Mouse (Mus musculus) CH12.LX (cell line): ENCODE measurements around the gene Nanos2. TPM values are rescaled to one million over a fixed set of nuclear protein-coding genes. Genes with fewer than 3 reads are reported as not detected.

Experiments
- DNase-seq: peaks from one replicate; pipeline ENCODE4 v3.0.0-alpha.2; 2013; ENCODE audit errors: extremely low read depth
- H3K27ac ChIP-seq: 2 replicates; pipeline ENCODE4 v1.5.1; 2012; ENCODE audit warnings: low read depth, mild to moderate bottlenecking, control low read depth, moderate library complexity; ENCODE audit not compliant: insufficient read depth
- H3K27me3 ChIP-seq: replicated peaks from 2 replicates; pipeline ENCODE3; 2012; ENCODE audit warnings: inconsistent platforms
- H3K36me3 ChIP-seq, 2 experiments: replicated peaks in 1 of 2; 2 replicates each; pipeline versions ENCODE3 to v1.6.1; 2012; ENCODE audit warnings: inconsistent platforms in 1 of 2, low read length in 1 of 2, mild to moderate bottlenecking in 1 of 2, mixed read lengths in 1 of 2, moderate library complexity in 1 of 2; ENCODE audit not compliant: control insufficient read depth in 1 of 2, insufficient read depth in 1 of 2
- H3K4me1 ChIP-seq, 2 experiments: 2 replicates each; pipeline ENCODE4 v1.6.1; 2012; ENCODE audit warnings: inconsistent platforms in 1 of 2, moderate library complexity in 1 of 2; ENCODE audit not compliant: insufficient read depth in 2 of 2, control insufficient read depth in 1 of 2
- H3K4me2 ChIP-seq: 2 replicates; pipeline ENCODE4 v1.6.1; 2012; ENCODE audit warnings: low read depth, mild to moderate bottlenecking, control low read depth; ENCODE audit not compliant: poor library complexity, insufficient read depth, severe bottlenecking
- H3K4me3 ChIP-seq, 3 experiments: fragments of 150-350 bp in 1 of 3; sonication (generic) in 1 of 3; replicated peaks in 1 of 3; 2 replicates each; pipeline versions ENCODE3 to v1.5.1; 2011 to 2012; ENCODE audit warnings: low read depth in 2 of 3, low read length in 2 of 3, mild to moderate bottlenecking in 2 of 3, moderate library complexity in 2 of 3, control low read depth in 1 of 3, improper control_type of control experiment in 1 of 3, inconsistent platforms in 1 of 3, mixed read lengths in 1 of 3; ENCODE audit not compliant: poor library complexity in 1 of 3
- H3K79me2 ChIP-seq: replicated peaks from 2 replicates; pipeline ENCODE4 v1.6.1; 2012; ENCODE audit warnings: mild to moderate bottlenecking, moderate library complexity; ENCODE audit not compliant: control insufficient read depth, poor library complexity, insufficient read depth, severe bottlenecking; ENCODE audit errors: extremely low read depth
- H3K9ac ChIP-seq: 2 replicates; pipeline ENCODE4 v1.6.1; 2012; ENCODE audit warnings: low read depth, mild to moderate bottlenecking, control low read depth, moderate library complexity; ENCODE audit not compliant: insufficient read depth
- H3K9me3 ChIP-seq: replicated peaks from 2 replicates; pipeline ENCODE3; 2012; ENCODE audit warnings: low read length, inconsistent platforms, mixed read lengths
- BHLHE40 ChIP-seq: IDR thresholded peaks from 2 replicates; pipeline ENCODE4 v1.6.1; 2011; ENCODE audit warnings: mild to moderate bottlenecking, low read depth, low read length, improper control_type of control experiment
- CHD1 ChIP-seq: IDR thresholded peaks from 2 replicates; pipeline ENCODE4 v1.6.1; 2012; ENCODE audit warnings: low read depth, low read length, improper control_type of control experiment, inconsistent platforms
- CTCF ChIP-seq, 2 experiments: IDR thresholded peaks in 1 of 2; conservative IDR thresholded peaks in 1 of 2; 2 replicates each; pipeline ENCODE4 v1.5.1; 2011 to 2012; ENCODE audit warnings: low read depth in 2 of 2, low read length in 2 of 2, improper control_type of control experiment in 1 of 2, inconsistent platforms in 1 of 2, mild to moderate bottlenecking in 1 of 2, moderate library complexity in 1 of 2
- E2F4 ChIP-seq: IDR thresholded peaks from 2 replicates; pipeline ENCODE4 v1.6.1; 2011; ENCODE audit warnings: low read depth, low read length, improper control_type of control experiment; ENCODE audit not compliant: insufficient replicate concordance
- ELF1 ChIP-seq: IDR thresholded peaks from 2 replicates; pipeline ENCODE4 v1.6.1; 2014; ENCODE audit warnings: low read depth, mild to moderate bottlenecking, inconsistent platforms, low read length, improper control_type of control experiment
- EP300 ChIP-seq: IDR thresholded peaks from 2 replicates; pipeline ENCODE4 v1.6.1; 2011; ENCODE audit warnings: low read length, improper control_type of control experiment
- GABPA ChIP-seq: IDR thresholded peaks from 2 replicates; pipeline ENCODE4 v1.6.1; 2012; ENCODE audit warnings: low read depth, low read length, improper control_type of control experiment, inconsistent platforms; ENCODE audit not compliant: insufficient replicate concordance
- HCFC1 ChIP-seq: IDR thresholded peaks from 2 replicates; pipeline ENCODE4 v1.6.1; 2012; ENCODE audit warnings: low read depth, mild to moderate bottlenecking, inconsistent platforms, low read length, improper control_type of control experiment
- JUN ChIP-seq: IDR thresholded peaks from 2 replicates; pipeline ENCODE4 v1.6.1; 2011; ENCODE audit warnings: low read depth, mild to moderate bottlenecking, low read length, improper control_type of control experiment, moderate library complexity; ENCODE audit not compliant: insufficient read depth
- KAT2A ChIP-seq: IDR thresholded peaks from 2 replicates; pipeline ENCODE4 v1.6.1; 2012; ENCODE audit warnings: low read length, improper control_type of control experiment, inconsistent platforms; ENCODE audit not compliant: insufficient replicate concordance
- MAFK ChIP-seq: IDR thresholded peaks from 2 replicates; pipeline ENCODE4 v1.6.1; 2011; ENCODE audit warnings: low read length, improper control_type of control experiment; ENCODE audit not compliant: insufficient replicate concordance
- MAX ChIP-seq: IDR thresholded peaks from 2 replicates; pipeline ENCODE4 v1.6.1; 2011; ENCODE audit warnings: low read length, improper control_type of control experiment
- MYC ChIP-seq: IDR thresholded peaks from 2 replicates; pipeline ENCODE4 v1.6.1; 2011; ENCODE audit warnings: low read depth, mild to moderate bottlenecking, improper control_type of control experiment, low read length
- NELFE ChIP-seq: IDR thresholded peaks from 2 replicates; pipeline ENCODE4 v1.6.1; 2011; ENCODE audit warnings: low read depth, low read length, improper control_type of control experiment
- PAX5 ChIP-seq: IDR thresholded peaks from 2 replicates; pipeline ENCODE4 v1.6.1; 2012; ENCODE audit warnings: low read length, inconsistent platforms, mixed read lengths
- POLR2A ChIP-seq: IDR thresholded peaks from 2 replicates; pipeline ENCODE4 v1.6.1; 2011; ENCODE audit warnings: low read depth, mild to moderate bottlenecking, improper control_type of control experiment, low read length
- RAD21 ChIP-seq: IDR thresholded peaks from 2 replicates; pipeline ENCODE4 v1.6.1; 2011; ENCODE audit warnings: low read depth, mild to moderate bottlenecking, low read length, improper control_type of control experiment, moderate library complexity
- SIN3A ChIP-seq: IDR thresholded peaks from 2 replicates; pipeline ENCODE4 v1.6.1; 2012; ENCODE audit warnings: low read length, improper control_type of control experiment, inconsistent platforms
- UBTF ChIP-seq: IDR thresholded peaks from 2 replicates; pipeline ENCODE4 v1.6.1; 2012; ENCODE audit warnings: low read depth, mild to moderate bottlenecking, inconsistent platforms, low read length, improper control_type of control experiment, moderate library complexity
- USF1 ChIP-seq: IDR thresholded peaks from 2 replicates; pipeline ENCODE4 v1.6.1; 2014; ENCODE audit warnings: low read depth, mild to moderate bottlenecking, inconsistent platforms, low read length, improper control_type of control experiment
- ZC3H11A ChIP-seq: IDR thresholded peaks from 2 replicates; pipeline ENCODE4 v1.6.1; 2012; ENCODE audit warnings: low read depth, mild to moderate bottlenecking, inconsistent platforms, low read length, improper control_type of control experiment
- ZKSCAN1 ChIP-seq: IDR thresholded peaks from 2 replicates; pipeline ENCODE4 v1.6.1; 2012; ENCODE audit warnings: low read depth, inconsistent platforms, low read length, improper control_type of control experiment, borderline replicate concordance
- dilution Hi-C: fragments of 300-500 bp; cut with MboI; formaldehyde crosslinking; loops from 2 replicates; pipeline ENCODE4 v1.14.3; 2020; ENCODE audit warnings: low sequenced_read_pairs; ENCODE audit not compliant: extremely low pct_unique_long_range_greater_than_20kb, extremely low pct_ligation_motif_present
- in situ Hi-C: fragments of 300-500 bp; cut with MboI; formaldehyde crosslinking; loops from 3 replicates; pipeline ENCODE4 v1.14.3; 2019; ENCODE audit warnings: low sequenced_read_pairs, low pct_ligation_motif_present, low pct_unique_long_range_greater_than_20kb, mixed read lengths
- polyA plus RNA-seq: library from polyadenylated mRNA; unstranded; fragments of >175 nt; gene quantifications from 2 replicates; pipeline ENCODE4 v1.2.1, GENCODE M21; 2012; ENCODE audit warnings: low read depth; ENCODE audit not compliant: insufficient read length
- total RNA-seq, 2 experiments: library from RNA; depleted of rRNA; stranded (reverse); fragments of 300-350 nt in 1 of 2; fragments of >200 nt in 1 of 2; gene quantifications; 2 replicates each; pipeline ENCODE4 v1.2.3; 2012 to 2014

The Nanos2 gene
- total and polyA plus RNA-seq, 3 experiments: not detected

- H3K9me3 ChIP-seq: peaks cover 6% of the 10 kb centered on the region
- TF ChIP-seq MAX: 0 out of 2 replicates have a peak, but pooled peaks have one; percentile 28
- no peak for TF ChIP-seq NELFE
- 0 out of 2 replicates have a peak, but pooled peaks have one; percentile 18 for TF ChIP-seq MAFK
- TF ChIP-seq MYC: no peak
- peak; percentile 77 for TF ChIP-seq HCFC1
- 0 out of 2 replicates have a peak, but pooled peaks have one; percentile 48 for TF ChIP-seq EP300
- TF ChIP-seq KAT2A: 0 out of 2 replicates have a peak, but pooled peaks have one; percentile 10
- TF ChIP-seq BHLHE40: 0 out of 2 replicates have a peak, but pooled peaks have one; percentile 22
- TF ChIP-seq GABPA: no peak
- no peak for TF ChIP-seq RAD21
- H3K27ac ChIP-seq: no peak overlapping the region
- peaks cover 3 to 11% of the 10 kb centered on the region in 2 experiments; a peak in 2 of 4 replicates for H3K4me1 ChIP-seq
- dilution Hi-C loops: no loop called here
- H3K9ac ChIP-seq: no peak overlapping the region
- H3K27me3 ChIP-seq: peaks cover 79% of the 10 kb centered on the region
- no peak overlapping the region for H3K4me3 ChIP-seq
- H3K79me2 ChIP-seq: no peaks in the 10 kb centered on the region
- H3K4me2 ChIP-seq: peak overlapping the region; percentile 9; the same call in 1 of the 2 replicates
- no peaks in the 10 kb centered on the region for H3K36me3 ChIP-seq
- no peak for DNase-seq
- in situ Hi-C loops: no loop called here
Observed at GRCm38 (mm10) chr7:18967603-18968002, 19.6 kb upstream of the Nanos2 start.

- dilution Hi-C loops: no loop called here
Observed at GRCm38 (mm10) chr7:18970956-18971355, 16.2 kb upstream of the Nanos2 start.

More at GRCm38 (mm10) chr7:18970956-18971355, 16.2 kb upstream of the Nanos2 start:
- Histone ChIP-seq H3K4me3 (no peak overlapping the region), H3K36me3 (no peaks in the 10 kb centered on the region), H3K27ac (no peak overlapping the region), H3K9me3 (peaks cover 6% of the 10 kb centered on the region), H3K27me3 (peaks cover 77% of the 10 kb centered on the region), H3K4me2 (no peak overlapping the region), H3K9ac (no peak overlapping the region), H3K4me1 (peaks cover 0 to 4% of the 10 kb centered on the region in 2 experiments; a peak in 2 of 4 replicates), H3K79me2 (no peaks in the 10 kb centered on the region)
- in situ Hi-C loops: loop anchor here (10.0 kb wide), 1 partner anchor 56 kb away; the partner anchor contains the start of gene Ccdc61
- peak; percentile 23 for DNase-seq
- TF ChIP-seq CHD1: no peak
- TF ChIP-seq ELF1: no peak
- TF ChIP-seq JUN: no peak
- no peak for TF ChIP-seq ZC3H11A
- no peak for TF ChIP-seq EP300
- no peak for TF ChIP-seq POLR2A
- no peak for TF ChIP-seq PAX5
- peak; percentile 32 for TF ChIP-seq RAD21
- no peak for TF ChIP-seq USF1
- TF ChIP-seq UBTF: no peak
- TF ChIP-seq CTCF (conservative IDR thresholded peaks at IDR 0.05 in 1 of 2, IDR thresholded peaks at IDR 0.05 in 1 of 2; ENCODE audit: low read depth in 2 of 2, low read length in 2 of 2): peak; percentile 17 to 45; a peak in 2 of 4 replicates
- TF ChIP-seq E2F4: no peak
- no peak for TF ChIP-seq SIN3A
- no peak for TF ChIP-seq ZKSCAN1
- no peak for TF ChIP-seq NELFE
